Mouse (Mus musculus): Measurements from ENCODE around the gene Igf2r. TPM values are rescaled to one million over a fixed set of nuclear protein-coding genes. Genes with fewer than 3 reads are reported as not detected.

Gene Igf2r
- polyA plus RNA-seq, 1 experiment from 2014 or later, result 11.2 TPM

Other genes with a start within 250 kb of the Igf2r start
- 2.6 and 3.6 TPM in 2 replicates for gene Slc22a2, start 185.5 kb downstream of the Igf2r start, polyA plus RNA-seq (2015; fragmentation: Nextera tagmentation; extraction: Ambion mirVana)
- not detected in 2 replicates for gene Slc22a1, start 93.8 kb downstream of the Igf2r start, polyA plus RNA-seq (2015; fragmentation: Nextera tagmentation; extraction: Ambion mirVana)
- gene Mas1, start 98.5 kb upstream of the Igf2r start, polyA plus RNA-seq (2015; fragmentation: Nextera tagmentation; extraction: Ambion mirVana), result 0.13 TPM in 1 of 2 replicates, not detected in the other
- gene Mrgprh, start 106.4 kb upstream of the Igf2r start, polyA plus RNA-seq (2015; fragmentation: Nextera tagmentation; extraction: Ambion mirVana), result not detected in 2 replicates
- 1.6 and 2.2 TPM in 2 replicates for gene Pnldc1, start 140.6 kb upstream of the Igf2r start, polyA plus RNA-seq (2015; fragmentation: Nextera tagmentation; extraction: Ambion mirVana)
- 325 and 344 TPM in 2 replicates for gene Tcp1, start 146.0 kb upstream of the Igf2r start, polyA plus RNA-seq (2015; fragmentation: Nextera tagmentation; extraction: Ambion mirVana)
- gene Mrpl18, start 146.7 kb upstream of the Igf2r start, polyA plus RNA-seq (2015; fragmentation: Nextera tagmentation; extraction: Ambion mirVana), result 113 and 129 TPM in 2 replicates
- gene Acat3, start 170.9 kb upstream of the Igf2r start, polyA plus RNA-seq (2015; fragmentation: Nextera tagmentation; extraction: Ambion mirVana), result 1.2 and 1.9 TPM in 2 replicates
- gene Acat2, start 191.1 kb upstream of the Igf2r start, polyA plus RNA-seq (2015; fragmentation: Nextera tagmentation; extraction: Ambion mirVana), result 346 and 354 TPM in 2 replicates
- 132 and 134 TPM in 2 replicates for gene Wtap, start 224.5 kb upstream of the Igf2r start, polyA plus RNA-seq (2015; fragmentation: Nextera tagmentation; extraction: Ambion mirVana)
- gene Sod2, start 237.2 kb upstream of the Igf2r start, polyA plus RNA-seq (2015; fragmentation: Nextera tagmentation; extraction: Ambion mirVana), result 118 and 119 TPM in 2 replicates